10 mouse cellular contexts compared by ENCODE assay signal in genomic region chr17:35077285-35077684, GRCm38 (mm10). TPM values are rescaled to one million over a fixed set of nuclear protein-coding genes. Genes with fewer than 3 reads are reported as not detected.
DNase-seq lines count a peak whose midpoint lies in the region; ATAC-seq and TF ChIP-seq lines count a peak whose summit lies in the region.
"Had no signal": no experiment of that assay in that cellular context is flagged by ENCODE, and none has a peak within 500 bp of the region (broad histone marks: within the 10 kb centered on the region; RNA-seq: fewer than 3 reads in every experiment).

No protein-coding gene starts in this region.

- no peaks in the 10 kb centered on the region for H3K36me3 ChIP-seq in kidney, postnatal 0 days (ENCODE audit: insufficient read depth, low read length)
- H3K36me3 ChIP-seq in embryonic facial prominence, embryonic 13.5 days: no peaks in the 10 kb centered on the region
- H3K36me3 ChIP-seq in hindbrain, postnatal 0 days (ENCODE audit: insufficient read depth, low read length): no peaks in the 10 kb centered on the region
- no peaks in the 10 kb centered on the region for H3K36me3 ChIP-seq in midbrain, postnatal 0 days (ENCODE audit: insufficient read depth, low read length)

- H3K27me3 ChIP-seq in kidney, postnatal 0 days (ENCODE audit: insufficient read depth, low read length): no peaks in the 10 kb centered on the region; the same call in 1 of the 2 replicates
- peaks cover 16% of the 10 kb centered on the region for H3K27me3 ChIP-seq in embryonic facial prominence, embryonic 13.5 days
- H3K27me3 ChIP-seq in hindbrain, postnatal 0 days (ENCODE audit: insufficient read depth, low read length): no peaks in the 10 kb centered on the region
- H3K27me3 ChIP-seq in midbrain, postnatal 0 days (ENCODE audit: insufficient read depth, low read length): no peaks in the 10 kb centered on the region
- H3K27me3 ChIP-seq: Patski had no signal

- peak overlapping the region; percentile 55 for H3K4me2 ChIP-seq in kidney, postnatal 0 days (ENCODE audit: low read length)
- peak overlapping the region; percentile 45 for H3K4me2 ChIP-seq in embryonic facial prominence, embryonic 13.5 days
- H3K4me2 ChIP-seq in hindbrain, postnatal 0 days (ENCODE audit: low read depth, low read length): peak overlapping the region; percentile 49; the same call in 1 of the 2 replicates
- H3K4me2 ChIP-seq in midbrain, postnatal 0 days (ENCODE audit: low read depth, low read length, poor library complexity, severe bottlenecking): peak overlapping the region; percentile 35

- WGBS in kidney, postnatal 0 days: 3% methylated on average over 2 of the region's 2 CpGs
- WGBS in embryonic facial prominence, embryonic 13.5 days: 33% methylated on average over 2 of the region's 2 CpGs
- WGBS in hindbrain, postnatal 0 days: 39% methylated on average over 2 of the region's 2 CpGs
- 40% methylated on average over 2 of the region's 2 CpGs for WGBS in midbrain, postnatal 0 days

- H3K9ac ChIP-seq in kidney, postnatal 0 days (ENCODE audit: low read depth, low read length): peak overlapping the region; percentile 25; the same call in 1 of the 2 replicates
- H3K9ac ChIP-seq in embryonic facial prominence, embryonic 13.5 days: no peak overlapping the region
- no peak overlapping the region for H3K9ac ChIP-seq in hindbrain, postnatal 0 days (replicated peaks; ENCODE audit: low read length)
- no peak overlapping the region for H3K9ac ChIP-seq in midbrain, postnatal 0 days (replicated peaks; ENCODE audit: low read length, poor library complexity, severe bottlenecking)

- no peak for TF ChIP-seq CTCF in kidney, postnatal 0 days (IDR thresholded peaks at IDR 0.05; ENCODE audit: low read depth)
- no peak for TF ChIP-seq CTCF in hindbrain, postnatal 0 days (IDR thresholded peaks at IDR 0.05; ENCODE audit: low read depth)
- no peak for TF ChIP-seq CTCF in midbrain, postnatal 0 days (IDR thresholded peaks at IDR 0.05)

- no peaks in the 10 kb centered on the region for H3K9me3 ChIP-seq in kidney, postnatal 0 days (replicated peaks; ENCODE audit: low read length)
- no peaks in the 10 kb centered on the region for H3K9me3 ChIP-seq in embryonic facial prominence, embryonic 13.5 days
- H3K9me3 ChIP-seq in hindbrain, postnatal 0 days (ENCODE audit: low read length): no peaks in the 10 kb centered on the region
- H3K9me3 ChIP-seq in midbrain, postnatal 0 days (ENCODE audit: low read length): no peaks in the 10 kb centered on the region

- ATAC-seq in kidney, postnatal 0 days (replicated peaks; ENCODE audit: low FRiP score, low read depth): no peak
- no peak for ATAC-seq in embryonic facial prominence, embryonic 13.5 days (ENCODE audit: insufficient number of reproducible peaks, insufficient read depth, low FRiP score, low TSS enrichment, low read depth)
- no peak for ATAC-seq in hindbrain, postnatal 0 days
- no peak for ATAC-seq in midbrain, postnatal 0 days (ENCODE audit: low FRiP score)
- ATAC-seq: inflammation-experienced regulatory T-cells, adult 6 months had no signal

- peak overlapping the region; percentile 72 for H3K27ac ChIP-seq in kidney, postnatal 0 days
- H3K27ac ChIP-seq in embryonic facial prominence, embryonic 13.5 days: peak overlapping the region; percentile 55; the same call in 1 of the 2 replicates
- H3K27ac ChIP-seq in hindbrain, postnatal 0 days: no peak overlapping the region
- no peak overlapping the region for H3K27ac ChIP-seq in midbrain, postnatal 0 days (ENCODE audit: low read depth, low read length)

- peak overlapping the region; percentile 22 for H3K4me3 ChIP-seq in kidney, postnatal 0 days (replicated peaks; ENCODE audit: low read depth, low read length)
- 0 out of 2 replicates have a peak overlapping the region, but pooled peaks have one; percentile 20 for H3K4me3 ChIP-seq in embryonic facial prominence, embryonic 13.5 days
- no peak overlapping the region for H3K4me3 ChIP-seq in hindbrain, postnatal 0 days (ENCODE audit: low read length)
- H3K4me3 ChIP-seq in midbrain, postnatal 0 days (ENCODE audit: low read depth, low read length): peak overlapping the region; percentile 18; the same call in 1 of the 2 replicates

- peaks cover 3% of the 10 kb centered on the region; the same call in 1 of the 2 replicates for H3K4me1 ChIP-seq in kidney, postnatal 0 days (replicated peaks; ENCODE audit: insufficient read depth, low read length)
- H3K4me1 ChIP-seq in embryonic facial prominence, embryonic 13.5 days: peaks cover 32% of the 10 kb centered on the region
- H3K4me1 ChIP-seq in hindbrain, postnatal 0 days (ENCODE audit: insufficient read depth, low read length): no peaks in the 10 kb centered on the region
- H3K4me1 ChIP-seq in midbrain, postnatal 0 days (ENCODE audit: insufficient read depth, low read length): no peaks in the 10 kb centered on the region

- no peak for DNase-seq in kidney, postnatal 0 days (ENCODE audit: low spot score)
- DNase-seq in kidney, adult 11 months: no peak
- DNase-seq in hindbrain, postnatal 0 days (ENCODE audit: low spot score): no peak
- DNase-seq in midbrain, postnatal 0 days (ENCODE audit: low spot score): no peak
- DNase-seq in left cerebral cortex, postnatal 14 days (ENCODE audit: low spot score in 2 of 2): no peak
- no peak for DNase-seq in left cerebral cortex, postnatal 4 days
- DNase-seq in frontal cortex, postnatal 14 days (ENCODE audit: low spot score in 2 of 2): no peak

- intact Hi-C loops in left cerebral cortex, postnatal 14 days (cut with DNase I): no loop called here
- intact Hi-C loops in left cerebral cortex, postnatal 4 days (cut with DNase I): no loop called here

RNA-seq across cellular contexts. Expression of gene Ly6g6d, which starts 0.6 kb away (rescaled TPM):
- polyA plus RNA-seq in kidney, postnatal 0 days (2015; fragmentation: Nextera tagmentation; extraction: Ambion mirVana): 7.6 and 7.8 TPM in 2 replicates
- 0.77 and 1.3 TPM in 2 replicates for polyA plus RNA-seq in embryonic facial prominence, embryonic 13.5 days (2015; fragmentation: Nextera tagmentation; extraction: Ambion mirVana)
- 0.78 TPM in 1 of 2 replicates, not detected in the other for total RNA-seq in hindbrain, postnatal 0 days (2014; rRNA removed)
- 1.3 and 1.9 TPM in 2 replicates for polyA plus RNA-seq in hindbrain, postnatal 0 days (2015; fragmentation: Nextera tagmentation; extraction: Ambion mirVana)
- total RNA-seq in midbrain, postnatal 0 days (2014; rRNA removed): 1.4 TPM in 1 of 2 replicates, not detected in the other
- polyA plus RNA-seq in midbrain, postnatal 0 days (2015; fragmentation: Nextera tagmentation; extraction: Ambion mirVana): 0.98 and 1.1 TPM in 2 replicates
- total RNA-seq in left cerebral cortex, postnatal 14 days (2021): 1 to 10 TPM in 1 of 2 experiments, not detected in 1; 1.2 TPM
- total RNA-seq in left cerebral cortex, postnatal 4 days (2021): not detected
- polyA plus RNA-seq: inflammation-experienced regulatory T-cells, adult 6 months had no signal

RNA-seq across cellular contexts. Expression of gene Ly6g6e, which starts 0.6 kb away (rescaled TPM):
- 1.3 and 1.6 TPM in 2 replicates for polyA plus RNA-seq in kidney, postnatal 0 days (2015; fragmentation: Nextera tagmentation; extraction: Ambion mirVana)
- polyA plus RNA-seq in embryonic facial prominence, embryonic 13.5 days (2015; fragmentation: Nextera tagmentation; extraction: Ambion mirVana): 4.3 and 4.9 TPM in 2 replicates
- not detected in 2 replicates for total RNA-seq in hindbrain, postnatal 0 days (2014; rRNA removed)
- polyA plus RNA-seq in hindbrain, postnatal 0 days (2015; fragmentation: Nextera tagmentation; extraction: Ambion mirVana): 0.44 TPM in 1 of 2 replicates, not detected in the other
- not detected in 2 replicates for total RNA-seq in midbrain, postnatal 0 days (2014; rRNA removed)
- 0.31 TPM in 1 of 2 replicates, not detected in the other for polyA plus RNA-seq in midbrain, postnatal 0 days (2015; fragmentation: Nextera tagmentation; extraction: Ambion mirVana)
- 1 to 10 TPM; 2.4 to 2.9 TPM for total RNA-seq in left cerebral cortex, postnatal 14 days (2021)
- 1 to 10 TPM; 2.8 to 3.4 TPM for total RNA-seq in left cerebral cortex, postnatal 4 days (2021)
- polyA plus RNA-seq: inflammation-experienced regulatory T-cells, adult 6 months; Patski had no signal

RNA-seq across cellular contexts. Expression of gene Ly6g6f, which starts 8.1 kb away (rescaled TPM):
- not detected in 2 replicates for polyA plus RNA-seq in kidney, postnatal 0 days (2015; fragmentation: Nextera tagmentation; extraction: Ambion mirVana)
- polyA plus RNA-seq in embryonic facial prominence, embryonic 13.5 days (2015; fragmentation: Nextera tagmentation; extraction: Ambion mirVana): 0.18 and 0.23 TPM in 2 replicates
- total RNA-seq in hindbrain, postnatal 0 days (2014; rRNA removed): not detected in 2 replicates
- 0.26 TPM in 1 of 2 replicates, not detected in the other for polyA plus RNA-seq in hindbrain, postnatal 0 days (2015; fragmentation: Nextera tagmentation; extraction: Ambion mirVana)
- total RNA-seq in midbrain, postnatal 0 days (2014; rRNA removed): not detected in 2 replicates
- polyA plus RNA-seq in midbrain, postnatal 0 days (2015; fragmentation: Nextera tagmentation; extraction: Ambion mirVana): not detected in 2 replicates
- total RNA-seq in left cerebral cortex, postnatal 14 days (2021): not detected
- not detected for total RNA-seq in left cerebral cortex, postnatal 4 days (2021)
- polyA plus RNA-seq: inflammation-experienced regulatory T-cells, adult 6 months; Patski had no signal

RNA-seq across cellular contexts. Expression of gene Mpig6b, which starts 11.3 kb away (rescaled TPM):
- polyA plus RNA-seq in kidney, postnatal 0 days (2015; fragmentation: Nextera tagmentation; extraction: Ambion mirVana): 0.36 and 0.45 TPM in 2 replicates
- 0.77 and 0.89 TPM in 2 replicates for polyA plus RNA-seq in embryonic facial prominence, embryonic 13.5 days (2015; fragmentation: Nextera tagmentation; extraction: Ambion mirVana)
- total RNA-seq in hindbrain, postnatal 0 days (2014; rRNA removed): not detected in 2 replicates
- 0.18 TPM in 2 replicates for polyA plus RNA-seq in hindbrain, postnatal 0 days (2015; fragmentation: Nextera tagmentation; extraction: Ambion mirVana)
- not detected in 2 replicates for total RNA-seq in midbrain, postnatal 0 days (2014; rRNA removed)
- not detected in 2 replicates for polyA plus RNA-seq in midbrain, postnatal 0 days (2015; fragmentation: Nextera tagmentation; extraction: Ambion mirVana)
- not detected for total RNA-seq in left cerebral cortex, postnatal 14 days (2021)
- not detected for total RNA-seq in left cerebral cortex, postnatal 4 days (2021)
- polyA plus RNA-seq: inflammation-experienced regulatory T-cells, adult 6 months; Patski had no signal

RNA-seq across cellular contexts. Expression of gene Abhd16a, which starts 11.8 kb away (rescaled TPM):
- polyA plus RNA-seq in kidney, postnatal 0 days (2015; fragmentation: Nextera tagmentation; extraction: Ambion mirVana): 109 and 113 TPM in 2 replicates
- 89.6 and 90.1 TPM in 2 replicates for polyA plus RNA-seq in embryonic facial prominence, embryonic 13.5 days (2015; fragmentation: Nextera tagmentation; extraction: Ambion mirVana)
- 129 and 158 TPM in 2 replicates for total RNA-seq in hindbrain, postnatal 0 days (2014; rRNA removed)
- 121 TPM in 2 replicates for polyA plus RNA-seq in hindbrain, postnatal 0 days (2015; fragmentation: Nextera tagmentation; extraction: Ambion mirVana)
- 98.9 and 151 TPM in 2 replicates for total RNA-seq in midbrain, postnatal 0 days (2014; rRNA removed)
- 122 and 128 TPM in 2 replicates for polyA plus RNA-seq in midbrain, postnatal 0 days (2015; fragmentation: Nextera tagmentation; extraction: Ambion mirVana)
- 100 to 1,000 TPM; 101 to 113 TPM for total RNA-seq in left cerebral cortex, postnatal 14 days (2021)
- total RNA-seq in left cerebral cortex, postnatal 4 days (2021): 10 to 100 TPM; 66.7 to 73.6 TPM

Comparison
In these comparisons a context has a peak if more than half of its experiments do, and no peak if none do; other contexts are left out.
1. H3K27ac ChIP-seq: peak in kidney, postnatal 0 days (single experiment) and embryonic facial prominence, embryonic 13.5 days (single experiment); none in hindbrain, postnatal 0 days (single experiment) and midbrain, postnatal 0 days (single experiment).
2. Peak in every context shown above with its lines, with median percentiles within 50 percentile points of each other: H3K4me2 ChIP-seq.